Mouse (Mus musculus) heart, postnatal 0 days (tissue): ENCODE measurements around the gene Btd. TPM values are rescaled to one million over a fixed set of nuclear protein-coding genes. Genes with fewer than 3 reads are reported as not detected.

ENCODE experiments used
- ATAC-seq: fragments of 200-750 bp; cut with Nextera tagmentation; 2 replicates; pipeline ENCODE4 v1.8.0; 2017; ENCODE audit warnings: low read depth, moderate number of reproducible peaks, moderate library complexity; ENCODE audit not compliant: insufficient read depth
- DNase-seq: peaks from one replicate; pipeline ENCODE4 v3.0.0-alpha.2; 2016; ENCODE audit warnings: low spot score
- H3K27ac ChIP-seq: fragments of 300-500 bp; sonication (generic); 2 replicates; pipeline ENCODE4 v1.5.1; 2014; ENCODE audit warnings: low read depth, mild to moderate bottlenecking
- H3K27me3 ChIP-seq: fragments of 300-500 bp; sonication (generic); 2 replicates; pipeline ENCODE4 v1.6.1; 2014; ENCODE audit warnings: low read length, mixed read lengths; ENCODE audit not compliant: control insufficient read depth, insufficient read depth
- H3K36me3 ChIP-seq: fragments of 300-500 bp; sonication (generic); replicated peaks from 2 replicates; pipeline ENCODE4 v1.6.1; 2014; ENCODE audit warnings: low read length, mixed read lengths; ENCODE audit not compliant: control insufficient read depth, insufficient read depth
- H3K4me1 ChIP-seq: fragments of 300-500 bp; sonication (generic); 2 replicates; pipeline ENCODE4 v1.6.1; 2014; ENCODE audit warnings: antibody characterized with exemption; ENCODE audit not compliant: control insufficient read depth, insufficient read depth
- H3K4me2 ChIP-seq: fragments of 300-500 bp; sonication (generic); 2 replicates; pipeline ENCODE4 v1.6.1; 2014; ENCODE audit warnings: low read depth, mild to moderate bottlenecking, low read length, moderate library complexity
- H3K4me3 ChIP-seq: fragments of 300-500 bp; sonication (generic); 2 replicates; pipeline ENCODE4 v1.5.1; 2014; ENCODE audit warnings: low read depth, low read length
- H3K9ac ChIP-seq: fragments of 300-500 bp; sonication (generic); replicated peaks from 2 replicates; pipeline ENCODE4 v1.6.1; 2014; ENCODE audit warnings: low read depth, low read length, mixed read lengths
- H3K9me3 ChIP-seq: fragments of 300-500 bp; sonication (generic); replicated peaks from 2 replicates; pipeline ENCODE4 v1.6.1; 2016; ENCODE audit warnings: low read length; ENCODE audit not compliant: control insufficient read depth
- CTCF ChIP-seq: IDR thresholded peaks from 2 replicates; pipeline ENCODE4 v1.5.1; 2016; ENCODE audit warnings: antibody characterized with exemption, control low read depth, low read depth
- EP300 ChIP-seq: IDR thresholded peaks from 2 replicates; pipeline ENCODE4 v1.6.1; 2016; ENCODE audit warnings: antibody characterized with exemption, low read depth
- WGBS: fragments of 180-500 bp; shearing (Covaris S2); extraction: QIAGEN DNeasy Blood & Tissue Kit; methylation state at CpG from one replicate; pipeline ENCODE4 v1.1.7; 2014; 5-methylcytosine and 5-hydroxymethylcytosine counted together
- polyA plus RNA-seq: library from polyadenylated mRNA; unstranded; fragments of >200 nt; fragmentation: Nextera tagmentation; extraction: Ambion mirVana; gene quantifications from 2 replicates; pipeline ENCODE4 v1.2.1, GENCODE M21; 2015
- total RNA-seq: library from RNA; depleted of rRNA; stranded (reverse); fragments of >200 nt; gene quantifications from 2 replicates; pipeline ENCODE4 v1.2.3, GENCODE M21; 2014; ENCODE audit warnings: low replicate concordance

The Btd gene
- total and polyA plus RNA-seq, 2 experiments from 2014 or later, result 15.0 to 29.0 TPM

- no peak for DNase-seq
- no peak overlapping the region for H3K9ac ChIP-seq
- H3K27me3 ChIP-seq, result no peaks in the 10 kb centered on the region
- WGBS, result 82% methylated on average over 13 of the region's 13 CpGs
- TF ChIP-seq CTCF (no peak), EP300 (no peak)
- peak overlapping the region; percentile 92 for H3K27ac ChIP-seq
- no peaks in the 10 kb centered on the region for H3K9me3 ChIP-seq
- H3K4me3 ChIP-seq, result no peak overlapping the region
- no peak for ATAC-seq
- peaks cover 9% of the 10 kb centered on the region for H3K36me3 ChIP-seq
- peaks cover 54% of the 10 kb centered on the region for H3K4me1 ChIP-seq
- no peak overlapping the region for H3K4me2 ChIP-seq
Measured at GRCm38 (mm10) chr14:31663376-31664099, 22.7 kb downstream of the Btd start.

- H3K36me3 ChIP-seq, result peaks cover 9% of the 10 kb centered on the region
- peaks cover 54% of the 10 kb centered on the region for H3K4me1 ChIP-seq
- no peak overlapping the region for H3K4me3 ChIP-seq
- no peaks in the 10 kb centered on the region for H3K9me3 ChIP-seq
- 37% methylated on average over 18 of the region's 18 CpGs for WGBS
- H3K27ac ChIP-seq, result peak overlapping the region; percentile 92
- no peak overlapping the region for H3K4me2 ChIP-seq
- no peaks in the 10 kb centered on the region for H3K27me3 ChIP-seq
- no peak for ATAC-seq
- H3K9ac ChIP-seq, result no peak overlapping the region
- TF ChIP-seq CTCF (no peak), EP300 (no peak)
- DNase-seq, result peak; percentile 49
Measured at GRCm38 (mm10) chr14:31664100-31664902, 23.5 kb downstream of the Btd start.

GRCm38 (mm10) chr14:31664903-31665565 is 24.2 kb downstream of the Btd start:
- peak overlapping the region; percentile 92 for H3K27ac ChIP-seq
- H3K4me3 ChIP-seq, result no peak overlapping the region
- ATAC-seq, result no peak

GRCm38 (mm10) chr14:31665566-31665940 is 24.7 kb downstream of the Btd start:
- no peak for TF ChIP-seq CTCF
- Histone ChIP-seq H3K4me1 (peaks cover 57% of the 10 kb centered on the region), H3K36me3 (peaks cover 9% of the 10 kb centered on the region), H3K9ac (no peak overlapping the region), H3K4me3 (no peak overlapping the region), H3K27ac (no peak overlapping the region), H3K27me3 (no peaks in the 10 kb centered on the region), H3K9me3 (no peaks in the 10 kb centered on the region), H3K4me2 (no peak overlapping the region)
- WGBS, result 79% methylated on average over 4 of the region's 4 CpGs
- ATAC-seq (no peak), DNase-seq (no peak)

More at GRCm38 (mm10) chr14:31664903-31665565, 24.2 kb downstream of the Btd start:
- TF ChIP-seq EP300, result no peak
- TF ChIP-seq CTCF, result no peak
- 69% methylated on average over 12 of the region's 12 CpGs for whole genome bisulfite sequencing
- no peak for DNase-seq
- Histone ChIP-seq H3K27me3 (no peaks in the 10 kb centered on the region), H3K4me1 (peaks cover 57% of the 10 kb centered on the region), H3K36me3 (peaks cover 9% of the 10 kb centered on the region), H3K9me3 (no peaks in the 10 kb centered on the region), H3K9ac (no peak overlapping the region), H3K4me2 (no peak overlapping the region)

- Histone ChIP-seq H3K4me2 (no peak overlapping the region), H3K9me3 (no peaks in the 10 kb centered on the region), H3K4me1 (peaks cover 50% of the 10 kb centered on the region), H3K4me3 (no peak overlapping the region), H3K9ac (no peak overlapping the region), H3K27me3 (no peaks in the 10 kb centered on the region), H3K27ac (peak overlapping the region; percentile 86; the same call in 1 of the 2 replicates), H3K36me3 (peaks cover 9% of the 10 kb centered on the region)
- DNase-seq, result no peak
- TF ChIP-seq CTCF, result no peak
- no peak for TF ChIP-seq EP300
- ATAC-seq, result no peak
- 94% methylated on average over 28 of the region's 28 CpGs for WGBS
Measured at GRCm38 (mm10) chr14:31666931-31667705, 26.3 kb downstream of the Btd start.
